Mouse (Mus musculus) lung, embryonic 16.5 days (tissue): ENCODE results near the gene Txlna. TPM values are rescaled to one million over a fixed set of nuclear protein-coding genes. Genes with fewer than 3 reads are reported as not detected.

Experiments
- ATAC-seq: fragments of 200-750 bp; cut with Nextera tagmentation; 2 replicates; pipeline ENCODE4 v1.8.0; 2017; ENCODE audit warnings: low read depth, mild to moderate bottlenecking, moderate library complexity
- H3K27ac ChIP-seq: fragments of 300-500 bp; sonication (generic); 2 replicates; pipeline ENCODE4 v1.5.1; 2014; ENCODE audit warnings: mild to moderate bottlenecking, control low read depth, low read length
- H3K27me3 ChIP-seq: fragments of 300-500 bp; sonication (generic); 2 replicates; pipeline ENCODE4 v1.6.1; 2014; ENCODE audit warnings: low read depth, low read length, mixed read lengths; ENCODE audit not compliant: control insufficient read depth, insufficient read depth
- H3K36me3 ChIP-seq: fragments of 300-500 bp; sonication (generic); 2 replicates; pipeline ENCODE4 v1.6.1; 2014; ENCODE audit warnings: low read length; ENCODE audit not compliant: control insufficient read depth, insufficient read depth
- H3K4me1 ChIP-seq: fragments of 300-500 bp; sonication (generic); replicated peaks from 2 replicates; pipeline ENCODE4 v1.6.1; 2014; ENCODE audit warnings: low read length, mixed read lengths; ENCODE audit not compliant: control insufficient read depth, insufficient read depth
- H3K4me2 ChIP-seq: fragments of 300-500 bp; sonication (generic); 2 replicates; pipeline ENCODE4 v1.6.1; 2014; ENCODE audit warnings: low read depth, low read length, control low read depth
- H3K4me3 ChIP-seq: fragments of 300-500 bp; sonication (generic); 2 replicates; pipeline ENCODE4 v1.5.1; 2014; ENCODE audit warnings: mild to moderate bottlenecking, low read length, control low read depth
- H3K9ac ChIP-seq: fragments of 300-500 bp; sonication (generic); 2 replicates; pipeline ENCODE4 v1.6.1; 2014; ENCODE audit warnings: low read length, control low read depth
- H3K9me3 ChIP-seq: fragments of 300-500 bp; sonication (generic); 2 replicates; pipeline ENCODE4 v1.6.1; 2016; ENCODE audit warnings: low read length; ENCODE audit not compliant: control insufficient read depth
- WGBS: fragments of 180-500 bp; shearing (Covaris S2); extraction: QIAGEN DNeasy Blood & Tissue Kit; methylation state at CpG from one replicate; pipeline ENCODE4 v1.1.7; 2014; 5-methylcytosine and 5-hydroxymethylcytosine counted together
- polyA plus RNA-seq: library from polyadenylated mRNA; unstranded; fragments of >200 nt; fragmentation: Nextera tagmentation; extraction: Ambion mirVana; gene quantifications from 2 replicates; pipeline ENCODE4 v1.2.1, GENCODE M21; 2015

The Txlna gene
- polyA plus RNA-seq, 1 experiment from 2014 or later = 80.4 TPM

GRCm38 (mm10) chr4:129630944-129631343 lies 9.9 kb downstream of the Txlna start:
- peaks cover 71% of the 10 kb centered on the region for H3K36me3 ChIP-seq
- H3K27me3 ChIP-seq = no peaks in the 10 kb centered on the region
- H3K9ac ChIP-seq = no peak overlapping the region
- H3K27ac ChIP-seq = no peak overlapping the region
- H3K4me3 ChIP-seq = no peak overlapping the region
- H3K9me3 ChIP-seq = no peaks in the 10 kb centered on the region
- 75% methylated on average over 4 of the region's 4 CpGs for WGBS
- H3K4me1 ChIP-seq = peaks cover 4% of the 10 kb centered on the region
- no peak for ATAC-seq
- H3K4me2 ChIP-seq = no peak overlapping the region

- no peak overlapping the region for H3K4me2 ChIP-seq
- H3K36me3 ChIP-seq = peaks cover 35% of the 10 kb centered on the region
- H3K4me1 ChIP-seq = peaks cover 25% of the 10 kb centered on the region
- WGBS = 63% methylated on average over 6 of the region's 6 CpGs
- no peaks in the 10 kb centered on the region for H3K27me3 ChIP-seq
- H3K9me3 ChIP-seq = no peaks in the 10 kb centered on the region
- H3K4me3 ChIP-seq = no peak overlapping the region
- no peak overlapping the region for H3K9ac ChIP-seq
- no peak overlapping the region for H3K27ac ChIP-seq
- ATAC-seq = no peak
Observed at GRCm38 (mm10) chr4:129626035-129626434, 14.8 kb downstream of the Txlna start.

- H3K4me3 ChIP-seq = no peak overlapping the region
- H3K9me3 ChIP-seq = no peaks in the 10 kb centered on the region
- no peak for ATAC-seq
- peaks cover 23% of the 10 kb centered on the region for H3K4me1 ChIP-seq
- H3K9ac ChIP-seq = no peak overlapping the region; the same call in 1 of the 2 replicates
- 44% methylated on average over 4 of the region's 4 CpGs for WGBS
- no peaks in the 10 kb centered on the region for H3K27me3 ChIP-seq
- peaks cover 32% of the 10 kb centered on the region for H3K36me3 ChIP-seq
- no peak overlapping the region for H3K27ac ChIP-seq
- peak overlapping the region; percentile 59; the same call in 1 of the 2 replicates for H3K4me2 ChIP-seq
Observed at GRCm38 (mm10) chr4:129625496-129625895, 15.4 kb downstream of the Txlna start.

GRCm38 (mm10) chr4:129625029-129625370 lies 15.9 kb downstream of the Txlna start:
- WGBS = 4% methylated on average over 6 of the region's 6 CpGs
- ATAC-seq = peak; percentile 30

GRCm38 (mm10) chr4:129624281-129625028 lies 16.4 kb downstream of the Txlna start:
- Histone ChIP-seq H3K4me3 (peak overlapping the region; percentile 68), H3K27me3 (no peaks in the 10 kb centered on the region), H3K9ac (peak overlapping the region; percentile 82), H3K9me3 (no peaks in the 10 kb centered on the region), H3K4me1 (peaks cover 23% of the 10 kb centered on the region), H3K4me2 (peak overlapping the region; percentile 59), H3K27ac (peak overlapping the region; percentile 87), H3K36me3 (peaks cover 23% of the 10 kb centered on the region)
- ATAC-seq = peak; percentile 93
- under 1% methylated on average over 18 of the region's 18 CpGs for WGBS

More at GRCm38 (mm10) chr4:129625029-129625370, 15.9 kb downstream of the Txlna start:
- Histone ChIP-seq H3K36me3 (peaks cover 27% of the 10 kb centered on the region), H3K4me2 (peak overlapping the region; percentile 59), H3K9me3 (no peaks in the 10 kb centered on the region), H3K27me3 (no peaks in the 10 kb centered on the region), H3K9ac (peak overlapping the region; percentile 11), H3K4me1 (peaks cover 23% of the 10 kb centered on the region), H3K4me3 (peak overlapping the region; percentile 68), H3K27ac (peak overlapping the region; percentile 87)

- WGBS = 0% methylated on average over 10 of the region's 10 CpGs
- peak within 1 kb of the TSS; percentile 87 for H3K27ac ChIP-seq
- H3K27me3 ChIP-seq = no peaks in the 10 kb centered on the region
- peak within 1 kb of the TSS; percentile 59 for H3K4me2 ChIP-seq
- ATAC-seq = peak; percentile 55
- peaks cover 15% of the 10 kb centered on the region for H3K36me3 ChIP-seq
- H3K4me1 ChIP-seq = peaks cover 25% of the 10 kb centered on the region
- H3K9ac ChIP-seq = peak within 1 kb of the TSS; percentile 82
- no peaks in the 10 kb centered on the region for H3K9me3 ChIP-seq
- peak within 1 kb of the TSS; percentile 68 for H3K4me3 ChIP-seq
Observed at GRCm38 (mm10) chr4:129623681-129624091, 17.2 kb downstream of the Txlna start, which contains the start of gene Ccdc28b. Gene Ccdc28b (minus strand): TSS chr4:129623947.

- Histone ChIP-seq H3K4me1 (peaks cover 31% of the 10 kb centered on the region), H3K27me3 (no peaks in the 10 kb centered on the region), H3K9ac (peak overlapping the region; percentile 82), H3K4me2 (peak overlapping the region; percentile 59), H3K27ac (peak overlapping the region; percentile 87), H3K36me3 (peaks cover 8% of the 10 kb centered on the region), H3K9me3 (no peaks in the 10 kb centered on the region), H3K4me3 (peak overlapping the region; percentile 68)
- ATAC-seq = no peak
- 18% methylated on average over 8 of the region's 8 CpGs for WGBS
Observed at GRCm38 (mm10) chr4:129622803-129623535, 17.9 kb downstream of the Txlna start.

- H3K27ac ChIP-seq = peak overlapping the region; percentile 7; the same call in 1 of the 2 replicates
- peaks cover 32% of the 10 kb centered on the region for H3K4me1 ChIP-seq
- H3K9ac ChIP-seq = peak overlapping the region; percentile 82; the same call in 1 of the 2 replicates
- H3K4me3 ChIP-seq = no peak overlapping the region; the same call in 1 of the 2 replicates
- no peaks in the 10 kb centered on the region for H3K27me3 ChIP-seq
- peaks cover under 1% of the 10 kb centered on the region; the same call in 1 of the 2 replicates for H3K36me3 ChIP-seq
- H3K9me3 ChIP-seq = no peaks in the 10 kb centered on the region
- peak overlapping the region; percentile 59 for H3K4me2 ChIP-seq
- WGBS = 68% methylated on average over 11 of the region's 11 CpGs
- no peak for ATAC-seq
Observed at GRCm38 (mm10) chr4:129622120-129622802, 18.6 kb downstream of the Txlna start.
